Mouse (Mus musculus) hindbrain, embryonic 15.5 days (tissue): ENCODE results near the gene Phpt1. TPM values are rescaled to one million over a fixed set of nuclear protein-coding genes. Genes with fewer than 3 reads are reported as not detected.
"Not testable (repeated sequence)": the region's sequence is repeated elsewhere in the genome, so short reads cannot be mapped to it uniquely, and the experiment has no call there.

Experiments
- ATAC-seq: fragments of 200-750 bp; cut with Nextera tagmentation; 2 replicates; pipeline ENCODE4 v1.8.0; 2017; ENCODE audit warnings: low read depth, moderate number of reproducible peaks, moderate TSS enrichment; ENCODE audit not compliant: low FRiP score
- H3K27ac ChIP-seq: fragments of 300-500 bp; sonication (generic); replicated peaks from 2 replicates; pipeline ENCODE4 v1.5.1; 2015; ENCODE audit warnings: mild to moderate bottlenecking, inconsistent platforms
- H3K27me3 ChIP-seq: fragments of 300-500 bp; sonication (generic); 2 replicates; pipeline ENCODE4 v1.6.1; 2015; ENCODE audit warnings: control low read depth, inconsistent platforms
- H3K36me3 ChIP-seq: fragments of 300-500 bp; sonication (generic); 2 replicates; pipeline ENCODE4 v1.6.1; 2015; ENCODE audit warnings: control low read depth, inconsistent platforms
- H3K4me1 ChIP-seq: fragments of 300-500 bp; sonication (generic); replicated peaks from 2 replicates; pipeline ENCODE4 v1.6.1; 2015; ENCODE audit warnings: control low read depth, inconsistent platforms
- H3K4me2 ChIP-seq: fragments of 300-500 bp; sonication (generic); 2 replicates; pipeline ENCODE4 v1.6.1; 2015; ENCODE audit warnings: moderate library complexity, mild to moderate bottlenecking, inconsistent platforms
- H3K4me3 ChIP-seq: fragments of 300-500 bp; sonication (generic); 2 replicates; pipeline ENCODE4 v1.5.1; 2015; ENCODE audit warnings: mild to moderate bottlenecking, inconsistent platforms
- H3K9ac ChIP-seq: fragments of 300-500 bp; sonication (generic); 2 replicates; pipeline ENCODE4 v1.6.1; 2015; ENCODE audit warnings: inconsistent platforms
- H3K9me3 ChIP-seq: fragments of 300-500 bp; sonication (generic); 2 replicates; pipeline ENCODE4 v1.6.1; 2016; ENCODE audit warnings: control low read depth, inconsistent platforms
- WGBS: fragments of 180-500 bp; shearing (Covaris S2); methylation state at CpG from one replicate; pipeline ENCODE4 v1.1.7; 2015; 5-methylcytosine and 5-hydroxymethylcytosine counted together
- polyA plus RNA-seq: library from polyadenylated mRNA; unstranded; fragments of >200 nt; fragmentation: Nextera tagmentation; extraction: Ambion mirVana; gene quantifications from 2 replicates; pipeline ENCODE4 v1.2.1, GENCODE M21; 2015

The Phpt1 gene
- polyA plus RNA-seq, 1 experiment from 2014 or later, result 159 TPM

DNA sequence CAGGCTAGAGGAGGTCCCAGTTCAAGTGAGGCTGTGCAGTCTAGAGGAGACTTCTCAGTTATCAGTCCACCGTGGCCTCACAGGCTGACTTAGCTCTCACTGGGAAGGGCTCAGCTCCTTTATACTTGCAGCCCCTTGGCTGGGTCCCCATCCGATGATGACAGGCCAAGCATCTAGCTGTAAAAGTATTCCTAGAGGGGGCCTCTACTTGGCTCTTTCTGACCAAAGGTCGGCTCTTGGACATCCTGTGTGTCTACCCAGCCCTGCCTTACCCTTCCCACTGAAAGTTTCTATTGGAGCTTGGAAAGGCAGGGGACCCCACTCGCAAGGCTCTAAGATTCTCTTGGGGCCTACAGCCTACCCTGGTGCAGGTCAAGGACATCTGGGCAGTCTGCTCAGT lies 3.8 kb downstream of the Phpt1 start:
- H3K27ac ChIP-seq, result no peak overlapping the region
- ATAC-seq, result no peak
- peaks cover 3% of the 10 kb centered on the region; the same call in 1 of the 2 replicates for H3K36me3 ChIP-seq
- H3K4me2 ChIP-seq, result no peak overlapping the region
- peaks cover 3% of the 10 kb centered on the region for H3K27me3 ChIP-seq
- H3K4me1 ChIP-seq, result peaks cover 24% of the 10 kb centered on the region
- no peak overlapping the region for H3K4me3 ChIP-seq
- no peaks in the 10 kb centered on the region for H3K9me3 ChIP-seq
- no peak overlapping the region for H3K9ac ChIP-seq
- 93% methylated on average over 4 of the region's 4 CpGs for WGBS

DNA sequence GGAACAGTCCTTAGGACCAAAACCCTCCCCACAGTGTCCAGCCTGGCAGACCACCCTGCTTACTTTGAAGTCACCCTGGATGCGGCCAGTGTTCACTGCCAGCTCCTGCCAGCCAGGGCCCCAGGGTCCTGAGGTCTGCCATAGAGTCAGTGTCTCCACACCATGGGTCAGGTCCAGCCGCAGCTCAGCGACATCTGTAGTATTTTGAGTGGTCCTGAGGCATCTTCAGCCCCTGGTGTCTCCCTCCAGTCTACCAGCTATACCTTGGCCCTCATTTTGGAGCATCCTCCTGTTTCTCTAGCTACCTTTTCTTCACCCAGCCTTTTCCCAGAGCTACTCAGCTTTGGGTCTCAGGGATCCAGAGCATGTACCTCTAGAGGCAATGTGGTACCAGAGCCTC lies 5.7 kb downstream of the Phpt1 start:
- ATAC-seq, result no peak
- Histone ChIP-seq H3K36me3 (peaks cover 3% of the 10 kb centered on the region), H3K27me3 (no peaks in the 10 kb centered on the region), H3K9ac (no peak overlapping the region), H3K4me3 (no peak overlapping the region), H3K4me2 (no peak overlapping the region), H3K9me3 (no peaks in the 10 kb centered on the region), H3K4me1 (peaks cover 16% of the 10 kb centered on the region), H3K27ac (no peak overlapping the region)
- 97% methylated on average over 3 of the region's 3 CpGs for WGBS

DNA sequence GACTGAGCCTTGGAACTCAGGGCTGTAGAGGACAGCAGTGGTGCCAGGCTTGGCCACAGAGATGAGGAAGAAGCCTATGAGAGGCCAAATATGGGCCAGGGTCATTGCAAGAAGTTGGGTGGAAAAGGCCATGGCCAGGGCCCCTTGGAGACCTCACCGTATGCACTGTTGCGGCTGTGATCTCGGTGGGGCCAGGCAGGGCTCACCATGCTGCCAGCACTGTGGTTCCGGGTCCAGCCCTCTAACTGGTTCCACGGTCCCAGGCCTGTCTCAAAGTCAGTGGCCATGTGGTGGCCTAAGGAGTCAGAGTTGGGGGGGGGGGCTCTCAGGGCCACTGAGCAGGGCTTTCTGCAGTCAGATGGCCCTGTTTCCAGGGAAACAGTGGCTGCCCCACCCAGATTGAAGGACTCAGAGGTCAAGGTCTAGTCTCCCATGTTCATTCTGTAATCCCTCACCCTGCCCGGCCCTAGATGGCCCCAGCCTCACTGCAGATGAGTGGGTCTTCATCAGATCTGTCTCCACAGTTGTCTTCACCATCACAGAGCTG lies 6.5 kb downstream of the Phpt1 start:
- H3K9ac ChIP-seq, result no peak overlapping the region
- H3K4me3 ChIP-seq, result no peak overlapping the region
- H3K4me2 ChIP-seq, result no peak overlapping the region
- H3K4me1 ChIP-seq, result peaks cover 9% of the 10 kb centered on the region
- H3K27me3 ChIP-seq, result no peaks in the 10 kb centered on the region
- 89% methylated on average over 6 of the region's 6 CpGs for WGBS
- H3K27ac ChIP-seq, result no peak overlapping the region
- H3K36me3 ChIP-seq, result peaks cover 7% of the 10 kb centered on the region
- no peak for ATAC-seq
- no peaks in the 10 kb centered on the region for H3K9me3 ChIP-seq

DNA sequence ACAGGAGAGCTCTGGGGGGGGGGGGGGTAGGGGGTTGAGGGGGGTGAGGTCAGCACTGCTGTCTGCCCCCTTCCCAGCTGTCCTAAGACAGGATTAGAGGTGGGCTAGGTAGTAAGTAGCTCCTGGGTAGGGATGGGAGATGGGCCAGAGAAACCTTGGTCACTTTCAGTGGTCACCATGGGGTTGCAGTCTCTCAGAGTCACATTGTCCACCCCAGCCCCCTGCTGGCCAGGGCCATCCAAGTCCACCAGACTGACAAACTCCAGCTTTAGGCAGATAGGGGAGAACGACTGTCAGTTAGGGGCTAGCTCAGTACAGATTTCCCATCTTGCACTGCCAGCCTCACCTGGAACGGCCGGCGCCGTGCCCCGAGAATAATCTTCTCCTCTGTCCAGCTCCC lies 8.5 kb downstream of the Phpt1 start:
- no peak overlapping the region for H3K27ac ChIP-seq
- peaks cover 27% of the 10 kb centered on the region for H3K36me3 ChIP-seq
- H3K4me1 ChIP-seq, result no peaks in the 10 kb centered on the region
- H3K27me3 ChIP-seq, result no peaks in the 10 kb centered on the region
- no peak overlapping the region for H3K4me3 ChIP-seq
- H3K9ac ChIP-seq, result no peak overlapping the region
- 87% methylated on average over 6 of the region's 6 CpGs for WGBS
- ATAC-seq, result no peak
- no peaks in the 10 kb centered on the region for H3K9me3 ChIP-seq
- H3K4me2 ChIP-seq, result no peak overlapping the region

DNA sequence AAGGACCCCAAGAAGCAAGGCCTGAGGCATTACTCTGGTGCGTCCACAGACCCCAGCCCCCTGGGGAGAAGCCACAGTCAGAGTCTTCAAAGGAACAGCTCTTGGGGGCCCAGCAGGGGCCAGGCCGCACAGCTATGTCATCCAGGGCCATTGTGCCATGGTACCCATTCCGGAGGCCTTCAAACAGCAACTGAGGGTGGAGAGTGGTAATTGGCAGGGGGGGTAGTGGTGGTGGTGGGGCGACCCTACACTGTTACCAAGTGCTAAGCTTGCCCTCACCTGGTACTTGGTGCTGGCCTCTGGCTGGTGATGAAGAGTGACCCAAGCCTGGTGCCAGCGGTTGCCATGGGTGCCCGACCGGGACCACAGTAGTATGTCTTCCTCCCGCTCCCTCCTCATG lies 9.3 kb downstream of the Phpt1 start:
- no peaks in the 10 kb centered on the region for H3K9me3 ChIP-seq
- WGBS, result 84% methylated on average over 8 of the region's 8 CpGs
- ATAC-seq, result peak; percentile 23; the same call in 1 of the 2 replicates
- no peak overlapping the region for H3K9ac ChIP-seq
- no peak overlapping the region for H3K4me2 ChIP-seq
- H3K4me1 ChIP-seq, result no peaks in the 10 kb centered on the region
- H3K4me3 ChIP-seq, result no peak overlapping the region
- H3K27me3 ChIP-seq, result no peaks in the 10 kb centered on the region
- no peak overlapping the region for H3K27ac ChIP-seq
- peaks cover 35% of the 10 kb centered on the region for H3K36me3 ChIP-seq

DNA sequence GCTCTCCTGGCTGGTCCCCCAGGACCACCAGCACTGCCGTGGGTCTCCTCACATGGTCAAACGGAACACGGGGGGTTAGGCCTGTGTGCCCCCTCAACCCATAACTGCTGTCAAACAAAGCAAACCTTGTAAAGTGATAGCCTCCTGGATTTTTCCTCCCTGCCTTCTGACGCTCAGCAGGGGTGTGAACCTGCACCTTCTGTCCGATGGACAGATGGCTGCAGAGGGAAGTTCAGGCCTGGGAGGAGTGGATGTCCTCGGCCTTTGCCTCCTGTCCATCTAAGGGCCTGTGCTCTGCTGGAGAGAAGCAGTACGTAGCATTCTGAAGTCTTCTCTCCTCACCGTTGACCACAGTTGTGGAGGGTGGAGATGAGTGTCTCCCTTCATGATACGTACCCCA lies 13.1 kb downstream of the Phpt1 start:
- Histone ChIP-seq H3K27ac (no peak overlapping the region), H3K4me2 (no peak overlapping the region), H3K4me3 (no peak overlapping the region), H3K4me1 (peaks cover 23% of the 10 kb centered on the region), H3K9ac (no peak overlapping the region), H3K36me3 (peaks cover 42% of the 10 kb centered on the region), H3K27me3 (no peaks in the 10 kb centered on the region), H3K9me3 (no peaks in the 10 kb centered on the region)
- WGBS, result 83% methylated on average over 9 of the region's 9 CpGs
- no peak for ATAC-seq

DNA sequence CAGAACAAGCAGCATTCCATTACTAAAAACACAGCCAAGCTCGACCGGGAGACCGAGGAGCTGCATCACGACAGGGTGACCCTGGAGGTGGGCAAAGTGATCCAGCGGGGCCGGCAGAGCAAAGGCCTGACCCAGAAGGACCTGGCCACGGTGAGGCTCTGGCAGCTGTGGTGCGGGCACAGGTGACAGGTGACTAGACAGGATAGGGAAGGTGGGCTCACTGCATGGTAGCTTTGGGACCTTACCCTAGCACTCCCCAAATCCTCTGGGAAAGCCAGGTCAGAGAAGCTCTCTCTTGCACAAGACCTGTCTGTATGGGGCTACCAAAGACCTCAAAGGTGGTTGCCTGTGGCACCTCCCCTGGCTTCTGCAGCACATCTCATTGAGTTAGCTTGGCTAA lies 14.5 kb downstream of the Phpt1 start:
- Histone ChIP-seq H3K36me3 (peaks cover 42% of the 10 kb centered on the region), H3K9ac (no peak overlapping the region), H3K4me3 (no peak overlapping the region), H3K27me3 (no peaks in the 10 kb centered on the region), H3K4me1 (peaks cover 30% of the 10 kb centered on the region), H3K9me3 (no peaks in the 10 kb centered on the region), H3K4me2 (no peak overlapping the region), H3K27ac (no peak overlapping the region)
- WGBS, result 94% methylated on average over 8 of the region's 8 CpGs
- no peak for ATAC-seq

DNA sequence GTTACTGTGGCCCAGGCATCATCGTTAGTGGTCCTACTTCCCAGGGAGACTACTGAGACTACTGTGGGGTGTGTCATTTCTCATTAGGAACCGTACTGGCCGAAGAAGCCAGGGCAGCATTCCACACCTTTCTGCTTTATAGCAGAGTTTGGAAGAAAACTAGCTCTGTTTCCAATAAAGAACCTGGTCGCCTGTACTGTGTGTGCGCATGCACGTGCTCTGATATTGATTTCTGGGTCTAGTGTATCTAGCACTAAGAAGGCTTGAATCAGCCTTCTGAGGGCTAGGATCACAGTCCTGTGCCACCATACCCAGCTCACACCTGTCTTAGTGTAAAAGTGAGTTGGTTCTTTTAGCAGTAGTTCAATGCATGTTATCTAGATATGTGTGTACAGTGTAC lies 16.2 kb downstream of the Phpt1 start:
- peak overlapping the region; percentile 84 for H3K4me3 ChIP-seq
- H3K9me3 ChIP-seq, result no peaks in the 10 kb centered on the region
- peaks cover 40% of the 10 kb centered on the region for H3K36me3 ChIP-seq
- peak overlapping the region; percentile 88 for H3K4me2 ChIP-seq
- ATAC-seq, result no peak
- H3K9ac ChIP-seq, result peak overlapping the region; percentile 92; the same call in 1 of the 2 replicates
- WGBS, result 73% methylated on average over 6 of the region's 6 CpGs
- H3K27ac ChIP-seq, result no peak overlapping the region
- peaks cover 30% of the 10 kb centered on the region for H3K4me1 ChIP-seq
- no peaks in the 10 kb centered on the region for H3K27me3 ChIP-seq

DNA sequence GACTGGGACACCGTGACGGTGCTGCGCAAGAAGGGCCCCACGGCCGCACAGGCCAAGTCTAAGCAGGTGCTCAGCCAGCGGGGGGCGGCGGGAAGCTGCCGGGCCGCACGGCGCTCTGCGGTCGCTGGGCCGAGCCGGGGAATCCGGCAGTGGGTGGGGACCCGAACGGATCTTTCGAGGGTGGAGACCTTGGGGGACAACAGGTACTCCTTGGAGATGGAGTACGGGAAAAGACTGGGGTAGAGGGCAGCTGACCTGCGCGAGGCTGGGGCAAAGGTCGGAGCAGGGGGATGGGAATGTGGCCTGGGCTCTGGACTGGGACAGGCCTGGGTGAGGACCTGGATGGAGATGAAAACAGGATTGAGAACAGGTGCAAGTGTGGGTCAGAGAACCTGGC lies 17.1 kb downstream of the Phpt1 start:
- Histone ChIP-seq H3K9me3 (no peaks in the 10 kb centered on the region), H3K4me2 (peak overlapping the region; percentile 88), H3K4me3 (peak overlapping the region; percentile 84), H3K27ac (peak overlapping the region; percentile 79), H3K36me3 (peaks cover 32% of the 10 kb centered on the region), H3K27me3 (no peaks in the 10 kb centered on the region), H3K4me1 (peaks cover 30% of the 10 kb centered on the region), H3K9ac (peak overlapping the region; percentile 92)
- 0% methylated on average over 24 of the region's 24 CpGs for WGBS
- ATAC-seq, result peak; percentile 35; the same call in 1 of the 2 replicates

DNA sequence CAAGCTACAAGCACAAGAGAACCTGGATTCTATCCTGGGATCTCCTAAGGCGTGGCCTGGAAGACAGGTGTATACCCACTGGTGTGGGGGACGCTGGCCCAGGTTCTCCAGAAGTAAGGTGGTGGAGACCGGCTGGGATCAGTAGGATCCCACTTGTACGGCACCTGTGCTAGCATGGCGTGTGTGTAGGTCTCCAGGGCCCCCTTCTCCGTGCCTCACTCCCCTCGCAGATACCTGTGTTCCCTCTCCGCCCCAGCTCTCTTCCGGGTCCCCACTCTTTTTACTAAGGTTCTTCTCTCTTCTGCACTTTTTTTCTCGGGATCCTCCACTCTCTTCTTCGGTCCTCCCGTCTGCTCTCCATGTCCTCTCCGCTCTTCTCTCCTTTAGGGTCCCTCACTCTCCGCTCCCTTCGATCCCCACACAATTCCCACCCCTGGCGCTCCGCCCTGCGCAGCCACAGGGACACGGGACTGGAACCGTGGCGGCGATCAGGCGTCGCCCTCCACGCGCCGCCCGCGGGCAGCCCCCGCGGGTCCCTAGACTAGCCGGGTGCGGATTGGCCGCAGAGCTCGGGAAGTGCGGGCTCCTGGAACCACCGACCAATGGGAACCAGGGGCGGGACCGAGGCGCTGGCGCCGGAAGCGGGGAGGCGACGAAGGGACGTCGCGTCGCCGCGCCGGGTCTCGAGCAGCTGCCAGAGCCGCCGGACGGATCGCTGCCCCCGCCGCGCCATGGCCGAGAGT lies 17.6 kb downstream of the Phpt1 start, which contains the start of gene Edf1:
Gene Edf1 (plus strand): TSS at position 627 of the 743 bp plus-strand sequence.
- WGBS, result under 1% methylated on average over 61 of the region's 61 CpGs
- Histone ChIP-seq H3K9ac (peak within 1 kb of the TSS; percentile 92), H3K27ac (peak within 1 kb of the TSS; percentile 79), H3K4me1 (peaks cover 30% of the 10 kb centered on the region), H3K4me2 (peak within 1 kb of the TSS; percentile 88), H3K36me3 (peaks cover 26% of the 10 kb centered on the region), H3K4me3 (peak within 1 kb of the TSS; percentile 84), H3K9me3 (no peaks in the 10 kb centered on the region), H3K27me3 (no peaks in the 10 kb centered on the region)
- ATAC-seq, result peak; percentile 98

DNA sequence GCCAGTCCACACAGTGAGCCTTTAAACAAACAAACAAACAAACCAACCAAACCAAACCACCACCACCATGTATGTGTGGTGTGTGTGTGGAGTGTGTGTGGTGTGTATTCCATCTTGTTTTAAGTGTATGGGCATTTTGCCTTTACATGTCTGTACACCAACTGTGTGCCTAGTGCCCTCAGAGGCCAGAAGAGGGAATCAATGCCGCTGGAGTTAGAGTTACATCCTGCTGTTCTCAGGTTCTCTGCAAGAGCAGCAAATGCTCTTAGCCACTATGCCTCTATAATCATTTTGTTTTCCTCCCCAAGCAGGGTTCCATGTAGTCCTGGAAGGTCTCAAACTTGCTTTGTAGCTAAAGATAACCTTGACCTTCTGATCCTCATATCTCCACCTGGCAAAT lies 18.7 kb downstream of the Phpt1 start:
- no peaks in the 10 kb centered on the region for H3K27me3 ChIP-seq
- no peak overlapping the region for H3K27ac ChIP-seq
- peaks cover 15% of the 10 kb centered on the region for H3K36me3 ChIP-seq
- H3K4me1 ChIP-seq, result peaks cover 30% of the 10 kb centered on the region
- H3K9me3 ChIP-seq, result no peaks in the 10 kb centered on the region
- no peak overlapping the region for H3K4me3 ChIP-seq
- H3K4me2 ChIP-seq, result no peak overlapping the region
- 38% methylated on average over 1 of the region's 1 CpGs for WGBS
- no peak for ATAC-seq
- no peak overlapping the region for H3K9ac ChIP-seq

DNA sequence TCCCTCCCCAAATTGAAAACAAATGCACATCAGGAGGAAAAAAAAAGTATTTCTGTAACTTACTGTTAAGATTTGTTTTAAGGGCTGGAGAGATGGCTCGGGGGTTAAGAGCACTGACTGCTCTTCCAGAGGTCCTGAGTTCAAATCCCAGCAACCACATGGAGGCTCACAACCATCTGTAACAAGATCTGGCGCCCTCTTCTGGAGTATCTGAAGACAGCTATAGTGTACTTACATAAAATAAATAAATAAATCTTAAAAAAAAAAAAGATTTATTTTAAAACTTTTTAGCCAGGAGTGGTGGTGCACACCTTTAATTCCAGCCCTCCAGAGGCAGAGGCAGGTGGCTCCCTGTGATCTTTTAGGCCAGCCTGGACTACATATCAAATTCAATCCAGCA lies 19.5 kb downstream of the Phpt1 start:
- H3K9me3 ChIP-seq, H3K9ac ChIP-seq, H3K27me3 ChIP-seq, H3K36me3 ChIP-seq, H3K27ac ChIP-seq, ATAC-seq, H3K4me3 ChIP-seq, H3K4me2 ChIP-seq: not testable (repeated sequence)
- 55% methylated on average over 2 of the region's 2 CpGs for WGBS
- H3K4me1 ChIP-seq, result peaks cover 30% of the 10 kb centered on the region
